Mouse (Mus musculus) Patski (cell line): Measurements from ENCODE around the gene Gigyf1. TPM values are rescaled to one million over a fixed set of nuclear protein-coding genes. Genes with fewer than 3 reads are reported as not detected.

Source experiments
- ATAC-seq: fragments of 100-300 bp; one replicate; pipeline ENCODE4 v1.8.0; 2021
- CTCF ChIA-PET: fragments of 350-600 bp; sonication (Branson Sonifier 250); formaldehyde crosslinking; loops from one replicate; lab custom pipeline; 2022; ENCODE audit warnings: inconsistent platforms; lab: Charles Lee
- POLR2A ChIA-PET: fragments of 350-600 bp; sonication (Branson Sonifier 250); formaldehyde crosslinking; loops from one replicate; lab custom pipeline; 2022; ENCODE audit warnings: antibody characterized with exemption, inconsistent platforms; lab: Charles Lee
- DNase-seq: peaks from one replicate; pipeline ENCODE4 v3.0.0-alpha.2; 2011; ENCODE audit warnings: low read depth, low spot score
- H3K27me3 ChIP-seq: fragments of 371-371 bp; one replicate; pipeline ENCODE4 v1.5.1; 2021
- CTCF ChIP-seq: fragments of 100-300 bp; IDR thresholded peaks from one replicate; pipeline ENCODE4 v1.5.1; 2021
- in situ Hi-C: fragments of 300-500 bp; cut with MboI; formaldehyde crosslinking; loops from 3 replicates; pipeline ENCODE4 v1.11.1; 2018; ENCODE audit warnings: low pct_unique_long_range_greater_than_20kb, mixed read lengths
- polyA plus RNA-seq: library from polyadenylated mRNA; unstranded; gene quantifications from one replicate; pipeline ENCODE4 v1.2.3, GENCODE M21; 2021

Gigyf1 gene
- polyA plus RNA-seq, result 55.9 TPM

DNA sequence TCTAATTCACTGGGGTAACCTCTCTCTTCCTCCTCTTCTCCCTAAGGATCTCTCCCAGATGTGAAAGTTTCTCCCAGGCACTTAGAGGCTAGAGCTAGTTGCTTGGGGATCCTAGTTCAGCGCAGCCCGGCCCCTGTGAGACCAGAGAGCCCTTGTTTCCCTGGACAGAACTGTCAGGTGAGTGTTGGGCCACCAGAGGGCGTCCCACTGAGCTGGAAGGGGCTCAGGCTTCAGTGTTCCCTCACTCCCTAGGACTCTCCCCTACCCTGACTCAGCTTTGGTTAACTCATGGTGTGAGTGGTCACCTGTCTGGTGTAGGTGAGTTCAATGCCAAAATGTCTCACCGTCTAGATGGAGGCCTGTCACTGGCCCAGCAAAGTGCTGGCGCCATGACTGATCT lies at the start of gene Gigyf1:
Gigyf1 (plus strand) TSS at position 113 of the 400 bp plus-strand sequence.
- ATAC-seq (no peak), DNase-seq (no peak)
- no peak for TF ChIP-seq CTCF
- in situ Hi-C loops, result no loop called here
- POLR2A ChIA-PET, result interaction anchor here (1.1 to 3.2 kb wide), 2 partner anchors 9 to 11 kb away, joined by 3 to 9 read pairs; no protein-coding TSS in a partner anchor
- CTCF ChIA-PET, result interaction anchor here (0.7 to 2.7 kb wide), 3 partner anchors 12 to 23 kb away, joined by 3 to 17 read pairs (median 9); partner anchors contain the start of gene Pop7
- no peaks in the 10 kb centered on the region for H3K27me3 ChIP-seq

DNA sequence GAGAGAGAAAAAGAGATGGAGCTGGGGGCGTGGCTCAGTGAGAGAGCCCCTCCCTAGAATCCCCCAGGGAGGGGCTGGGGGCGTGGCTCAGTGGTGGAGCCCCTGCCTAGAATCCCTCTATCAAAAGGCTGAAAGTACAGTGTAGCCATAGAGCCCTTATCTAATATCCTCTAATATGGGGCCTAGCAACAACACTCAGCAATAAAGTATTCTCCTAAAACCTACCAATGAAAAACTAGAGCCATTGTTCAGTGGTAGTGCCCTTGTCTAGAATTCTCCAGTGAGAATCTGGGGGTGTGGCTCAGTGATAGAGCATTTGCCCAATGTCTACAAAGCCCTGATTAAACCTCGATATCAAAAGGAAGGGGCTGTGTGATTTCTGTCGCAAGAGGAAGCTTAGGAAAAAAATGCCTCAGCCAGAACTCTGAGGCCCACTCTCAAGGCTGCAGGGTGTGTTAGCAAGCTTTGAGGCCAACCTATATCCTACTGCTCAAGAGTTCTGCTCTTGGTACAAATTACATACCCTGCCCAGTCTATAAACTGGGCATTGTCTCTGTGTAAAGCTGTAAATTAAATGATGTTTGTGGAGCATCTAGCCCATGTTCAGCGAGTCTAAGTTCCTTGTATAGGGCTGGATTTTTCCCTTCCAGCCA lies 46.0 kb upstream of the Gigyf1 start:
- no peak for TF ChIP-seq CTCF
- in situ Hi-C loops, result no loop called here
- ATAC-seq (no peak), DNase-seq (no peak)
- POLR2A ChIA-PET, result interaction anchor here (0.6 kb wide), 1 partner anchor 31 kb away, joined by 5 read pairs; no protein-coding TSS in a partner anchor
- H3K27me3 ChIP-seq, result peaks cover 4% of the 10 kb centered on the region
- CTCF ChIA-PET, result interaction anchor here (0.7 kb wide), 1 partner anchor 128 kb away, joined by 3 read pairs; no protein-coding TSS in a partner anchor

DNA sequence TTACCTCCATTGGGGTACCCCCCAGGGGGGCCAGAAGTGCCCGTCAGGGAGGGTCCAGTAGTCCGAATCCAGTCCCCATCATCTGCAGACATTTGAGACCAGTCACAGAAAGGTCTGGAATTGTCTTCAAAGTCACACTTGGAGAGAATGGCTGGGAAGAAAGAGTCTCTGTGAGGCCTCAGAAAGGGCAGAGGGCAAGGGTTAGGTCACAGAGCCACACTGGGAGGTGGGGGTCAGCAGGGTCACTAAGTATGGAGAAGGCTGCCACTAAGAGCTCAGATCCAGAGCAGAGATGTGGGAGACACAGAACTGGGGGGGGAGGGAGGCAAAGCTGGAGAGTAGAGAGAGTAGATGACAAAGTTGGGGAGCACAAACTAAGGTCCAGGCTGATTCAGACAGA lies 44.0 kb upstream of the Gigyf1 start:
- H3K27me3 ChIP-seq, result peaks cover 4% of the 10 kb centered on the region
- no peak for DNase-seq
- in situ Hi-C loops, result no loop called here

DNA sequence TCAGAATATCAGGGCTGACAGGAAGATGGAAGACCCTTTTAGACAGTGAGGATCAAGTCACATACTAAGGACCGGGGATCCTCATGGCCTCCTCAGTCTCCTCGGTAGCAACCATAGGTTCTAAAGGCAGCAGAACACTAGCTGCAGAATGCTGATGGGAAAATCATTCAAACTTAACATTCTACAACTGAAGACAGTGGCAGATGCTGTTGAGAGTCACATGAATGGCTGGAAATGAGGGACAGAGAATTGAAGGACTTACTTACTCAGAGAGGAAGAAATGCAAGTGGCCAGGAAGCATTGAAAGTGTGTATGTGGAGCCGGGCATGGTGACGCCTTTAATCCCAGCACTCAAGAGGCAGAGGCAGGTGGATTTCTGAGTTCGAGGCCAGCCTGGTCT lies 41.4 kb upstream of the Gigyf1 start, which contains the start of gene Zan:
Zan (minus strand) TSS at position 101 of the 400 bp plus-strand sequence.
- ATAC-seq, result no peak
- H3K27me3 ChIP-seq, result peaks cover 4% of the 10 kb centered on the region
- ChIA-PET POLR2A (no interaction called here), CTCF (no interaction called here)
- no peak for DNase-seq
- in situ Hi-C loops, result no loop called here
- no peak for TF ChIP-seq CTCF

More for the DNA sequence above, 44.0 kb upstream of the Gigyf1 start:
- ChIA-PET POLR2A (interaction anchor here (0.8 kb wide), 1 partner anchor 53 kb away, joined by 3 read pairs; no protein-coding TSS in a partner anchor), CTCF (interaction anchor here (1.2 kb wide), 1 partner anchor 28 kb away, joined by 4 read pairs; the partner anchor contains the start of gene Pop7)
- TF ChIP-seq CTCF, result no peak
- ATAC-seq, result no peak

DNA sequence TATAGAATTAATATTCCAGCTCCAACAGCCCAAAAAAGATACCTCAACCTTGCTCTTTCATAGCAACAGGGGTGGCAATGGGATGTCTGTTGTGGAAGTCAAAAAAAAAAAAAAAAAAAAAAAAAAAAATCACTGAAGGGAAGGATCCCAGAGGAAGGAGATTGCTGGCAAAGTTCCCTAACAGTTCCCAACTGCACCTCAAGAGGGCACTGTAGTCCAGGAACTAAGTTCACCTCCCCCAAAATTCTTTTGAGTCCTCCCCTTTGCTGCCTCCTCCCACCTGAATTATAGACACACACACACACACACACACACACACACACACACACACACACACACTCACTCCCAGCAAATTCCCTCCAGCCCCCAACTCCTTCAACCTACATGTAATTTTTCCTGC lies 37.2 kb upstream of the Gigyf1 start:
- H3K27me3 ChIP-seq, result no peaks in the 10 kb centered on the region
- ATAC-seq, result no peak
- CTCF ChIA-PET, result interaction anchor here (0.9 kb wide), 1 partner anchor 34 kb away, joined by 3 read pairs; no protein-coding TSS in a partner anchor
- in situ Hi-C loops, result no loop called here
- POLR2A ChIA-PET, result interaction anchor here (0.8 kb wide), 1 partner anchor 188 kb away, joined by 7 read pairs; no protein-coding TSS in a partner anchor
- TF ChIP-seq CTCF, result no peak
- peak; percentile 56 for DNase-seq

DNA sequence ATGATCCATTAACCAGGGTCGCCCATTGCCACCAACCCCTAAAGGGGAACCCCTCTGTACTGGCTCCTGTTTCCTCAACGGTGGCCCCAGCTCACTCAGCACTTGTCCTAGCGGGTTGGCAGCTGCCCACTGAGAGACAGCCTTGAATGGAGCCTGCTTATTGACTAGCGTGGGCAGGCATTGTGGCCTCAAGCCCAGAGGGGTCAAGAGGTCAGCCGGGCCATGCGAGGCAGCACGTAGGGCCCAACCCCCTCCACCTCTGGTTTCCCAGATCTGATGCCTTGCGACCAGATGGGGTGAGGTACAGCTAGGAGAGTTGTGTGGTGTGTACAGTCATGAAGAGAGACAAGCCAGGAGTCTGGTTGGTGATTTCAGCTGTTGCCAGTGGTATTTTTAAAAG lies 36.5 kb upstream of the Gigyf1 start:
- no peak for DNase-seq
- CTCF ChIA-PET, result interaction anchor here (0.7 to 2.9 kb wide), 3 partner anchors 10 to 1636 kb away, joined by 3 to 21 read pairs (median 3); partner anchors contain the start of gene Pop7
- in situ Hi-C loops, result no loop called here
- H3K27me3 ChIP-seq, result peaks cover 4% of the 10 kb centered on the region
- ATAC-seq, result no peak
- POLR2A ChIA-PET, result no interaction called here
- no peak for TF ChIP-seq CTCF

DNA sequence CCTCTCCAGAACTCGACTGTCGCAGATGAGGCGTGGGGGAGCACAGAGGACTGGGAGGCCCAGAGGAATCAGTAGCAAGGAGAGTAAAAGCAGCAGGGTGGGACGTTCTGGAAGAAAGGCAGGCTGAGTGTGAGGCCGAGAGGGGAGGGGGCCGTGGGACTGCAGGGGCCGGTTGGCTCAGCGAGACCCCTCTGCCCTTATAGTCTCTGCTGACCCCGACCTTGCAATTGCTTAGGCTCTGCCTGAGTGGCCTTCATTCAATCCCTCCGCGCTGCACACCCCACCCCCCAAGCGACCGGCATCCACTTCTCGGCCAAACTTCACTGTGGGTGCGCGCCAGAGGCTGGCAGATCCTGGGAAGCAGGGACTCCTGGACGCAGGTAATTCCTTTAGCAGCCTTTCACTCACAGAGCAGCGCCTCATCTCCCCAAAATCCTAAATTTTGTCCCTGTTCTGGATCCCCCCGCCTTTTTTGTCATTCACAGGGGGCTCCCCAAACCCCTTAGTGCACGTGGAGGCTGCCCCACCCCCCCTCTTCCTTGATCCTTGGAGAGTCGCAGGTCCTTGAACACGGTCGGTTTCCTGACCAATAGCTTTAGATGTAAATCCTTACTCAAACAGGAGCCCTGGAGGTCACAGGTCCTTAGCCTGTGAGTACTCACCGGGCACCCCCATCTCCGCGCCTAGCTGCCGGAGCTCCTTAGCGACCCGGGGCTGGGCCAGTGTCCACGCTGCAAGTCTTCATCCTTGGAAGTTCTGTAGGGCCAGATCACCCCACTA lies 33.1 kb upstream of the Gigyf1 start:
- TF ChIP-seq CTCF, result no peak
- ChIA-PET CTCF (interaction anchor here (0.9 to 1.0 kb wide), 2 partner anchors 14 to 151 kb away, joined by 3 read pairs; partner anchors contain the start of gene Slc12a9), POLR2A (interaction anchor here (0.7 to 1.1 kb wide), 2 partner anchors 16 to 137 kb away, joined by 3 read pairs; no protein-coding TSS in a partner anchor)
- DNase-seq (no peak), ATAC-seq (no peak)
- in situ Hi-C loops, result no loop called here
- peaks cover 4% of the 10 kb centered on the region for H3K27me3 ChIP-seq

DNA sequence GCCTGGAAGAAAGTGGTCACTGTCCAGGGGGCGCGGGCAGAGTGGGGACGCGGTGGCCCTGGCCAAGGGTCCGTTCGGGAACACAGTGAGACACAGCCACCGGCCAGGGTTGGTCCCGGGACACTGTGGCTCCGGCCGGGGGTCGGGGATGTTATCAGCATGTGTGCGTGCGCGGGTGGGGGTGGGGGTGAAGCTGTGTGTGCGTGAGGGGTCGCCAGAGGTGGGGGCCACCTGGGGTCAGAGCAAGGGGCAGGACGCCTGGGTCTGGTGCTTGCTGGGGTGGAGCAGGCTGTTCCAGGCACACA lies 32.5 kb upstream of the Gigyf1 start:
- POLR2A ChIA-PET, result interaction anchor here (0.7 kb wide), 1 partner anchor 136 kb away, joined by 3 read pairs; no protein-coding TSS in a partner anchor
- no peak for DNase-seq
- TF ChIP-seq CTCF, result no peak
- in situ Hi-C loops, result no loop called here
- H3K27me3 ChIP-seq, result peaks cover 4% of the 10 kb centered on the region
- CTCF ChIA-PET, result interaction anchor here (1.0 kb wide), 1 partner anchor 15 kb away, joined by 3 read pairs; no protein-coding TSS in a partner anchor
- ATAC-seq, result no peak

DNA sequence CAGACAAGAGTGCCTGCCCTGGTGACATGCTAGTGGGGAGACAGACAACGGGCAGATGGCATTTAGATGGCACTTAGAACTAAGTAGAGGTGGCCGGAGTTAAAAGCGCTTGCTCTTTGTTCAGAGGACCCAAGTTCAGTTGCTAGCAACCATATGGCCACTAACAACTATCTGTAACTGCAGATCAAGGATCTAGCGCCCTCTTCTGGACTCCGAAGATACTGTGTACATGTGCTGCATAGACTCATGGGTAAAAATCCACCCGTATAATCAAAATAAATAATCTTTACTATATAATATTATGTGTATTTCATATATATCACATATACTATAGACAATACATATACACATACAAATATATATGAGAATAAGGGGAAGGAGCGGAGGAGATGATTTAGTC lies 30.7 kb upstream of the Gigyf1 start:
- ATAC-seq (no peak), DNase-seq (no peak)
- CTCF ChIA-PET, result interaction anchor here (3.2 kb wide), 1 partner anchor 14 kb away, joined by 26 read pairs; the partner anchor contains the start of gene Pop7
- no peak for TF ChIP-seq CTCF
- POLR2A ChIA-PET, result no interaction called here
- H3K27me3 ChIP-seq, result peaks cover 4% of the 10 kb centered on the region
- in situ Hi-C loops, result no loop called here

DNA sequence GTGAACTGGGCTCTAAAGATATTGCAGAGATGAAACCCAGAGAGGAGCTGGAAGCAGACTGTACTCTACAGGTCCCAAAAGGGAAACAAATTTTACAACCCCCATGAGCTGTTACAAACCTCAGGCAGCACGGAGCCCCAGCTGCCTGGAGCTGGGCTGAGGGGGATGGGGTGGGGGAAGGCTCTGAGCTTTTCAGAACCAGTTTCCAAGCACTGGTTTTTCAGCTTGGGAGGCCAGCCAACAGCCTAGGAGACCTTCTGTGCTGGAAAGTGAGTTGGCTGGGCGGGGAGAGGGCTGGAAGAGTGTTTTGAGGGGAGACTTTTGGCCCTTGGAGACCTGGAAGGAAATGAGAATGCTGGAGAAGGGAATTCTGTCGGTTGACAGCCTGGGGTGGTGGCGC lies 26.8 kb upstream of the Gigyf1 start:
- no peak for ATAC-seq
- no peak for DNase-seq
- in situ Hi-C loops, result no loop called here
- POLR2A ChIA-PET, result no interaction called here
- no peak for TF ChIP-seq CTCF
- CTCF ChIA-PET, result interaction anchor here (1.0 to 2.9 kb wide), 2 partner anchors 9 to 10 kb away, joined by 3 to 17 read pairs; partner anchors contain the start of gene Pop7
- peaks cover 1% of the 10 kb centered on the region for H3K27me3 ChIP-seq
